Mouse (Mus musculus): ENCODE data around the gene Sorcs2.

DNA sequence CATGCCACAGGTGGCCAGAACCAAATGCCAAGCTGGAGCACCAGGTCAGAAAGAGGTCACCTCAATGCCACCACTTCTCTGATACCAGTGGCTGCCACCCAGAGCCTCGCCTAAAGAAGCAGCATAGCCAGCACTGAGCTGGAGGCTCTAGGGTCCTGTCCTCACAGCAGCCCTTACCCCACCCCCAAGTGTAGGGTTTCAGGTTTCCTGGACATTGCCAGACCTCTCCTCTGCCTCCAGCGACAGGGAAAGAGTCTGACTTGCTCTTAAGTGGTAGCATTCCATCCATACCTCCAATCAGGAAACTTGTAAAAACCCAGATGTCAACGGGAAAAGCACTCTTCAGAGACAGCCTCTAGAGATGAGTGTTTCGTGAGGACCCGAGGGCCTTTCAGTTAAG lies 12.9 kb downstream of the Sorcs2 start:
- no peak for TF ChIP-seq CTCF (IDR thresholded peaks at IDR 0.05; ENCODE audit: borderline replicate concordance, control insufficient read depth, extremely low read depth, insufficient read depth, low read length, poor library complexity)
- no peak for TF ChIP-seq POLR2A (IDR thresholded peaks at IDR 0.05; ENCODE audit: control insufficient read depth, extremely low read depth, insufficient read depth, low read length, poor library complexity)

Data from thymus, adult 2 months (tissue).